Mouse (Mus musculus): ENCODE results near the gene Wdr95. TPM values are rescaled to one million over a fixed set of nuclear protein-coding genes. Genes with fewer than 3 reads are reported as not detected.

The Wdr95 gene
- polyA plus RNA-seq, 1 experiment, result 1.9 TPM

- H3K4me1 ChIP-seq (ENCODE audit: control insufficient read depth, insufficient read depth, low read length), result no peaks in the 10 kb centered on the region
- TF ChIP-seq CTCF (IDR thresholded peaks at IDR 0.05; ENCODE audit: control insufficient read depth, insufficient read depth, low read length) (no peak), POLR2A (IDR thresholded peaks at IDR 0.05; ENCODE audit: borderline replicate concordance, control insufficient read depth, low read depth, low read length) (no peak)
- no peak overlapping the region for H3K4me3 ChIP-seq (replicated peaks; ENCODE audit: control insufficient read depth, low read depth, low read length)
- H3K27ac ChIP-seq (ENCODE audit: control insufficient read depth, insufficient read depth, low read depth, low read length, poor library complexity), result no peak overlapping the region
- 26% methylated on average over 10 of the region's 10 CpGs for WGBS
Observed at GRCm38 (mm10) chr5:149551179-149551578, 22.7 kb downstream of the Wdr95 start.

DNA sequence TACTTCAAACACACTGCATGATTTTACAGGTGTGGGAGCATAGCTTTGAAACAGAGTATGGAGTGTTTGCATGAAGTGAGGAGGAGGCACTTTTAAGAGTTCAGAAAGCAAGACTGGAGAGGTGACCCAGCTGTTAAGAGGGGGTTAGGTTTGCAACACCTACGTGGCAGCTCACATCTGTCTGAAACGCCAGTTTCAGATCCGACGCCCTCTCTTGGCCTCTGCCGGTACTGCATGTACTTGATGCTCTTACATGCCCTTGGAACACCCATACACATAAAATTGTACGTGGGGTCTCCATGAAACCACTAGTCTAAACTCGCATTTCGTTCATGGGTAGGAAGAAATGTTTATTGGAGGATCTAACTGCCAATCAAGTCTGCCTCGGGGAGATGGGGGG is 24.3 kb downstream of the Wdr95 start:
- TF ChIP-seq CTCF (IDR thresholded peaks at IDR 0.05; ENCODE audit: control insufficient read depth, insufficient read depth, low read length) (no peak), POLR2A (IDR thresholded peaks at IDR 0.05; ENCODE audit: borderline replicate concordance, control insufficient read depth, low read depth, low read length) (no peak)
- Histone ChIP-seq H3K4me3 (replicated peaks; ENCODE audit: control insufficient read depth, low read depth, low read length) (no peak overlapping the region), H3K27ac (ENCODE audit: control insufficient read depth, insufficient read depth, low read depth, low read length, poor library complexity) (no peak overlapping the region), H3K4me1 (ENCODE audit: control insufficient read depth, insufficient read depth, low read length) (no peaks in the 10 kb centered on the region)
- whole genome bisulfite sequencing, result 44% methylated on average over 9 of the region's 9 CpGs

DNA sequence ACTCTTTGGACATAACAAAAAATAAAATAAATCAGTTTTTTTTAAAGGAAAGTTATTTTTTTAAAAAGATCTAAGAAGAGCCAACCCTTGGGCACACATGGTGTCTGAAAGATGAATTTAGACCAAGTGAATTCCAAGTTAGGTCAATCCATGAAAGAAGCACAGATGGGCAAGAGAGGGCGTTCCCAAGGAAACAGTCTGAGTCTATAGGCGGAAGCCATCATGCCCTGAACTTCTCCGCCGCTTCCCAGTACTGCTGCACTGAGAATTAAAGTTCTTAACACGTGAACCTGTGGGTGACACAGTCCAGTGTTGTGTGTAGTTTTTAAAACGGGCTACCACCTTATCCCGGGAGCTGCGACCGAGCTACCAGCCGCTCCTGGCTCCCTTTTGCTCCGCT is 24.9 kb downstream of the Wdr95 start:
- WGBS, result 85% methylated on average over 11 of the region's 11 CpGs
- Histone ChIP-seq H3K4me1 (ENCODE audit: control insufficient read depth, insufficient read depth, low read length) (no peaks in the 10 kb centered on the region), H3K4me3 (replicated peaks; ENCODE audit: control insufficient read depth, low read depth, low read length) (no peak overlapping the region), H3K27ac (ENCODE audit: control insufficient read depth, insufficient read depth, low read depth, low read length, poor library complexity) (no peak overlapping the region)
- TF ChIP-seq CTCF (IDR thresholded peaks at IDR 0.05; ENCODE audit: control insufficient read depth, insufficient read depth, low read length), result no peak
- TF ChIP-seq POLR2A (IDR thresholded peaks at IDR 0.05; ENCODE audit: borderline replicate concordance, control insufficient read depth, low read depth, low read length), result no peak

- WGBS, result 80% methylated on average over 8 of the region's 8 CpGs
Observed at GRCm38 (mm10) chr5:149554397-149554796, 25.9 kb downstream of the Wdr95 start.

GRCm38 (mm10) chr5:149560903-149561588 is 32.6 kb downstream of the Wdr95 start:
- 67% methylated on average over 11 of the region's 11 CpGs for WGBS
- no peaks in the 10 kb centered on the region for H3K4me1 ChIP-seq (ENCODE audit: control insufficient read depth, insufficient read depth, low read length)
- no peak overlapping the region for H3K4me3 ChIP-seq (replicated peaks; ENCODE audit: control insufficient read depth, low read depth, low read length)
- TF ChIP-seq CTCF (IDR thresholded peaks at IDR 0.05; ENCODE audit: control insufficient read depth, insufficient read depth, low read length) (no peak), POLR2A (IDR thresholded peaks at IDR 0.05; ENCODE audit: borderline replicate concordance, control insufficient read depth, low read depth, low read length) (no peak)
- H3K27ac ChIP-seq (ENCODE audit: control insufficient read depth, insufficient read depth, low read depth, low read length, poor library complexity), result no peak overlapping the region

More at GRCm38 (mm10) chr5:149554397-149554796, 25.9 kb downstream of the Wdr95 start:
- Histone ChIP-seq H3K27ac (ENCODE audit: control insufficient read depth, insufficient read depth, low read depth, low read length, poor library complexity) (no peak overlapping the region), H3K4me3 (replicated peaks; ENCODE audit: control insufficient read depth, low read depth, low read length) (no peak overlapping the region), H3K4me1 (ENCODE audit: control insufficient read depth, insufficient read depth, low read length) (no peaks in the 10 kb centered on the region)
- TF ChIP-seq POLR2A (IDR thresholded peaks at IDR 0.05; ENCODE audit: borderline replicate concordance, control insufficient read depth, low read depth, low read length) (no peak), CTCF (IDR thresholded peaks at IDR 0.05; ENCODE audit: control insufficient read depth, insufficient read depth, low read length) (no peak)

DNA sequence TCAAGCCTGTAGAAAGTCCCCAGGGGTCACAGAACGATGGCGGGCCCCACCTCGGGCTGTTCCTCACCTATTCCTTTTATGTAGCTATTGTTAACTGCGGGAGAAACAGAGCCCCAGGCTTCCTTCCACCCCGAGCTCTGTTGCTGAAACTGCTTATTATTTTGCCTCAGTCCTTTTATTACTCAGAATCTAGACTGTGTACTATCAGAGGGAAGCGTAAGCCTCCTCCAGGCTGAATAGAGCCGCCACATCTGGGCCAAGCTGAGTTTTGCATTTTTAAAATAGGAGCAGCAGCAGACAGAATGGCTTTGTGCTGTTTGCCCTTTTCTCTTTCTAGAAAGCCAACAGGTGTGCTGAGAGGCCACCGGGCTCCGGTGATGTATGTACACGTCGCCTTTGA is 37.5 kb downstream of the Wdr95 start:
- H3K27ac ChIP-seq (ENCODE audit: control insufficient read depth, insufficient read depth, low read depth, low read length, poor library complexity), result no peak overlapping the region
- no peak for TF ChIP-seq CTCF (IDR thresholded peaks at IDR 0.05; ENCODE audit: control insufficient read depth, insufficient read depth, low read length)
- TF ChIP-seq POLR2A (IDR thresholded peaks at IDR 0.05; ENCODE audit: borderline replicate concordance, control insufficient read depth, low read depth, low read length), result no peak
- no peak overlapping the region for H3K4me3 ChIP-seq (replicated peaks; ENCODE audit: control insufficient read depth, low read depth, low read length)
- 77% methylated on average over 11 of the region's 11 CpGs for WGBS
- H3K4me1 ChIP-seq (ENCODE audit: control insufficient read depth, insufficient read depth, low read length), result no peaks in the 10 kb centered on the region

DNA sequence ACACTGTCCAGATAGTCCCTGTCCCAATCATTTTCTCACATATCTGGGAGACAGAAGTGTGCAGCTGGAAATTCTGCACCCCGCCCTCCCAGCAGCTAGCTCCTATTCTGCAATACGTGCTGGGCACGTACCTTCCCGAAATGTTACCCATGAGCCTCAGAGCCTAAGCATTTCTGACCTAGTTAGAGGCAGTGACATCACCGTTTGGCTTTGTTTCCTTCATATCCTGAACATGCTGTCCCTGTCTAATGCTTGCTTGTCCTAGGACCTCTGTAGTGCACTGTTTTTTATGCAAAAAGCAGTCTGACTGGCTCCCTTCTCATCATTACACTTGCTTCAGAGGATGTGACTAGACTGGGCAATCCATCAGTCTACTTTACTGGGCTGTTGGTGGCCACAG is 38.5 kb downstream of the Wdr95 start:
- H3K27ac ChIP-seq (ENCODE audit: control insufficient read depth, insufficient read depth, low read depth, low read length, poor library complexity), result no peak overlapping the region
- TF ChIP-seq CTCF (IDR thresholded peaks at IDR 0.05; ENCODE audit: control insufficient read depth, insufficient read depth, low read length), result no peak
- no peak for TF ChIP-seq POLR2A (IDR thresholded peaks at IDR 0.05; ENCODE audit: borderline replicate concordance, control insufficient read depth, low read depth, low read length)
- 84% methylated on average over 5 of the region's 5 CpGs for WGBS
- H3K4me3 ChIP-seq (replicated peaks; ENCODE audit: control insufficient read depth, low read depth, low read length), result no peak overlapping the region
- H3K4me1 ChIP-seq (ENCODE audit: control insufficient read depth, insufficient read depth, low read length), result no peaks in the 10 kb centered on the region

- H3K27ac ChIP-seq (ENCODE audit: control insufficient read depth, insufficient read depth, low read depth, low read length, poor library complexity), result no peak overlapping the region
- no peaks in the 10 kb centered on the region for H3K4me1 ChIP-seq (ENCODE audit: control insufficient read depth, insufficient read depth, low read length)
- no peak overlapping the region for H3K4me3 ChIP-seq (replicated peaks; ENCODE audit: control insufficient read depth, low read depth, low read length)
- WGBS, result 89% methylated on average over 13 of the region's 13 CpGs
- TF ChIP-seq CTCF (IDR thresholded peaks at IDR 0.05; ENCODE audit: control insufficient read depth, insufficient read depth, low read length) (no peak), POLR2A (IDR thresholded peaks at IDR 0.05; ENCODE audit: borderline replicate concordance, control insufficient read depth, low read depth, low read length) (no peak)
Observed at GRCm38 (mm10) chr5:149568993-149569392, 40.5 kb downstream of the Wdr95 start.

DNA sequence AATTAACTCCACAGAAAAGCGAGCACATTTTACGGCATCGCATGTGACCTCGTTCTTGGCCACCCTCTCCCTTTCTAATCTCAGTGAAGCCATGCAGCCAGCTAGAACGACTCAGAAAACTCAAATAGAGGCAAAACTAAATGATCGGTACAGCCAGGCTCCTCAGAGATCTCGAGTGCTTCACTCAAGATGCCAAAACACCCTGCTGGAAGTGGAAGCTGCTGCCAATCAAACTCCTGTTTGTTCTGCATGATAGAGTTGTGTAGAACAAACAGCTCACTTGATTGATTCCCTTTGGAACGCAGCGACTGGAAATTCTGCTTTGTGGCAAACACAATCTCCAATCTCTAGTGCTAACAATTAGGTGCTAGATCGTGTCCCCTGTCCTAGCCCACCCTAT is 48.5 kb downstream of the Wdr95 start:
- no peaks in the 10 kb centered on the region for H3K4me1 ChIP-seq (ENCODE audit: control insufficient read depth, insufficient read depth, low read length)
- no peak overlapping the region for H3K27ac ChIP-seq (ENCODE audit: control insufficient read depth, insufficient read depth, low read depth, low read length, poor library complexity)
- TF ChIP-seq CTCF (IDR thresholded peaks at IDR 0.05; ENCODE audit: control insufficient read depth, insufficient read depth, low read length), result no peak
- H3K4me3 ChIP-seq (replicated peaks; ENCODE audit: control insufficient read depth, low read depth, low read length), result no peak overlapping the region
- 72% methylated on average over 10 of the region's 10 CpGs for WGBS

Data from bone marrow, adult 2 months (tissue).